Mouse (Mus musculus) lung, adult 2 months (tissue): ENCODE measurements around the gene Tardbp. TPM values are rescaled to one million over a fixed set of nuclear protein-coding genes. Genes with fewer than 3 reads are reported as not detected.

Source experiments
- DNase-seq: peaks from one replicate; pipeline ENCODE4 v3.0.0; 2022
- H3K4me1 ChIP-seq: fragments of 200-500 bp; 2 replicates; pipeline ENCODE4 v1.6.1; 2011; ENCODE audit warnings: low read length; ENCODE audit not compliant: control insufficient read depth, insufficient read depth
- H3K4me3 ChIP-seq: fragments of 200-500 bp; replicated peaks from 2 replicates; pipeline ENCODE3; 2011; ENCODE audit warnings: low read depth, mild to moderate bottlenecking, control low read depth, low read length; ENCODE audit errors: extremely low read depth
- CTCF ChIP-seq: fragments of 200-500 bp; IDR thresholded peaks from 2 replicates; pipeline ENCODE4 v1.5.1; 2011; ENCODE audit warnings: mild to moderate bottlenecking, low read length, control low read depth; ENCODE audit not compliant: insufficient read depth
- POLR2A ChIP-seq: fragments of 200-500 bp; IDR thresholded peaks from 2 replicates; pipeline ENCODE4 v1.6.1; 2011; ENCODE audit warnings: low read depth, mild to moderate bottlenecking, control low read depth, low read length, borderline replicate concordance; ENCODE audit errors: extremely low read depth
- WGBS: fragments of 180-500 bp; shearing (Covaris S2); methylation state at CpG from one replicate; pipeline ENCODE4 v1.1.7; 2018; 5-methylcytosine and 5-hydroxymethylcytosine counted together
- polyA plus RNA-seq: library from polyadenylated mRNA; depleted of rRNA; stranded (reverse); fragments of >200 nt; gene quantifications from 2 replicates; pipeline ENCODE4 v1.2.3, GENCODE M21; 2012

Gene Tardbp
- polyA plus RNA-seq, 1 experiment: 112 TPM

GRCm38 (mm10) chr4:148641121-148641520 is 14.3 kb upstream of the Tardbp start:
- 82% methylated on average over 5 of the region's 5 CpGs for WGBS
- no peak for DNase-seq
- TF ChIP-seq CTCF (no peak), POLR2A (no peak)
- Histone ChIP-seq H3K4me3 (no peak overlapping the region), H3K4me1 (peaks cover 4% of the 10 kb centered on the region; the same call in 1 of the 2 replicates)

DNA sequence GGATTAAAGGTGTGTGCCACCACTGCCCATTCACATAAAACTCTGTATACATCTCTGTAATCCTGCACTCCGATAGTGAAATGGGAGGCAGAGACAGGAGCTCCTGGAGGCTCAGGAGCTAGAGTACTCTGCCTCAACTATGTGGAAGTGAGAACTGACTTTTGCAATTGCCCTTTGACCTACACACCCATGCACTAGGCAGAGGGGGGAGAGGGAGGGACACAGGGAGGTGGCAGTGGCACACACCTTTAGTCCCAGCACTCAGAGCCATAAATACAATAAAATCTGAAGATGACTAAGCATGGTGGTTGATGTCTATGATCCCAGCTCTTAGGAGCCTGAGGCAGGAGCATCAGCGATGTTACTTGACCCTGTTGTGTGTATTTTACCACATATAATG is 12.6 kb upstream of the Tardbp start:
- no peak for TF ChIP-seq CTCF
- no peak for TF ChIP-seq POLR2A
- WGBS: 89% methylated on average over 2 of the region's 2 CpGs
- H3K4me3 ChIP-seq: no peak overlapping the region

GRCm38 (mm10) chr4:148638302-148638701 is 11.5 kb upstream of the Tardbp start:
- no peak for TF ChIP-seq CTCF
- TF ChIP-seq POLR2A: no peak
- Histone ChIP-seq H3K4me3 (no peak overlapping the region), H3K4me1 (no peaks in the 10 kb centered on the region)
- DNase-seq: no peak
- WGBS: 45% methylated on average over 9 of the region's 9 CpGs

More for the DNA sequence above, 12.6 kb upstream of the Tardbp start:
- DNase-seq: no peak
- H3K4me1 ChIP-seq: peaks cover 4% of the 10 kb centered on the region; the same call in 1 of the 2 replicates

DNA sequence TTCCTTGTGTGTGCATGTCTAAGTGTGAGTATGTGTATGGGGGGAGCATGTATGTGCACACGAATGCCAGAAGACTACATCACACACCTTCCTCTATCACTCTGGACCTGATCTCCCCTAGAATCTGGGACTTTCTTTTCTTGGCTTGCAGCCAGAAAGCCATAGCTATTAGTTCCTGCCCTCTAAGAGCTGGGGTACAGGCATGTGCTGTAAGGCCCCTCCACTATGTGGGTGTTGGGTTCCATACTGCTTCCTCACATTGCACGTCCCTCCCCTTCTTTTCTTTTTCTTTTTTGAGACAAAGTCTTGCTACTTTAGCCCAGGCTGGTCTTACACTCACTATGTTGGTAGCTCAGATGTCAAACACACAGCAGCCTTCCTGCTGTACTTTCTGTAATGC is 8.5 kb upstream of the Tardbp start:
- Histone ChIP-seq H3K4me1 (no peaks in the 10 kb centered on the region), H3K4me3 (no peak overlapping the region)
- DNase-seq: no peak
- WGBS: 72% methylated on average over 2 of the region's 2 CpGs
- TF ChIP-seq CTCF (no peak), POLR2A (no peak)

GRCm38 (mm10) chr4:148633395-148634061 is 6.7 kb upstream of the Tardbp start:
- H3K4me1 ChIP-seq: no peaks in the 10 kb centered on the region
- no peak overlapping the region for H3K4me3 ChIP-seq
- no peak for DNase-seq
- 62% methylated on average over 2 of the region's 2 CpGs for WGBS
- TF ChIP-seq POLR2A (no peak), CTCF (no peak)

DNA sequence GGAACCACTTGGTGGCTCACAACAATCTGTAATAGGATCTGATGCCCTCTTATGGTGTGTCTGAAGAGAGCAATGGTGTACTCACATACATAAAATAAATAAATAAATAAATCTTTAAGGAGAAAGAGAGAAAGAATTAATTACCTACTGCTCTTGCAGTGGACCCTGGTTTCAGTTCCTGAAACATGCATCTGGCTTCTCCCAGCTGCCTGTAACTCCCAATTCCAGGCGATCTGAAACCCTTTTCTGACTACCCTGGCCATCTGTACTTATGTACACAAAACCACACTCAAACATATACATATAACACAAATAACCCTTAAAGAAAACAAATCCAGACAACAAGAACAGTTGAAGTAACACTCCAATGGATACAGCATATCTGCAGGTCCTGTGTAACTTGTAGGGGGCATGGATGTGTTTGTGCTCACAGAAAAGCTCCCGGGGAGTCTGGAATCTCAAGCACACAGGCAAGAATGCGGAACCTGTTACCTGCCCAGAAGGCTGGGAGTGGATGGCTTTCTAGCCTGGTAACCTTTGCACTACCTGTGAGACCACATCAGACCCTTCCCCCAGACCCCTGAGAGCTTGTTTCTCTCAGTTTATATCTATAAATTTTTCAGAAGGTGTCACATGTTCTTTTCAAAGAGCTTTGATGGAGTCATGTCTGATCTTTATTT is 5.3 kb upstream of the Tardbp start:
- DNase-seq: peak; percentile 44
- Histone ChIP-seq H3K4me3 (no peak overlapping the region), H3K4me1 (no peaks in the 10 kb centered on the region; the same call in 1 of the 2 replicates)
- 47% methylated on average over 3 of the region's 3 CpGs for WGBS
- TF ChIP-seq POLR2A (no peak), CTCF (no peak)

GRCm38 (mm10) chr4:148627246-148627645 is 427 bp upstream of the Tardbp start:
- TF ChIP-seq CTCF: no peak
- no peak for TF ChIP-seq POLR2A
- Histone ChIP-seq H3K4me1 (peaks cover 9% of the 10 kb centered on the region; the same call in 1 of the 2 replicates), H3K4me3 (no peak overlapping the region)
- 62% methylated on average over 3 of the region's 3 CpGs for WGBS
- no peak for DNase-seq

- no peak for DNase-seq
- under 1% methylated on average over 57 of the region's 57 CpGs for WGBS
- H3K4me1 ChIP-seq: peaks cover 11% of the 10 kb centered on the region; the same call in 1 of the 2 replicates
- TF ChIP-seq CTCF (no peak), POLR2A (no peak)
- peak overlapping the region; percentile 98 for H3K4me3 ChIP-seq
Observed at GRCm38 (mm10) chr4:148625756-148626622, 830 bp downstream of the Tardbp start.

- peak overlapping the region; percentile 24 for H3K4me3 ChIP-seq
- DNase-seq: no peak
- TF ChIP-seq POLR2A (no peak), CTCF (no peak)
- WGBS: 65% methylated on average over 10 of the region's 10 CpGs
- peaks cover 11% of the 10 kb centered on the region; the same call in 1 of the 2 replicates for H3K4me1 ChIP-seq
Observed at GRCm38 (mm10) chr4:148625010-148625409, 1.8 kb downstream of the Tardbp start.
